Mouse (Mus musculus) midbrain, embryonic 16.5 days (tissue): Measurements from ENCODE around the gene Dpp8. TPM values are rescaled to one million over a fixed set of nuclear protein-coding genes. Genes with fewer than 3 reads are reported as not detected.
"Not testable (repeated sequence)": the region's sequence is repeated elsewhere in the genome, so short reads cannot be mapped to it uniquely, and the experiment has no call there.

ENCODE experiments used
- ATAC-seq: fragments of 200-750 bp; cut with Nextera tagmentation; 2 replicates; pipeline ENCODE4 v1.8.0; 2017; ENCODE audit warnings: moderate TSS enrichment
- H3K27ac ChIP-seq: fragments of 300-500 bp; sonication (generic); 2 replicates; pipeline ENCODE4 v1.5.1; 2014; ENCODE audit warnings: mild to moderate bottlenecking, low read length, mixed read lengths
- H3K27me3 ChIP-seq: fragments of 300-500 bp; sonication (generic); 2 replicates; pipeline ENCODE4 v1.6.1; 2014; ENCODE audit warnings: low read depth, low read length, mixed read lengths; ENCODE audit not compliant: control insufficient read depth, insufficient read depth
- H3K36me3 ChIP-seq: fragments of 300-500 bp; sonication (generic); 2 replicates; pipeline ENCODE4 v1.6.1; 2014; ENCODE audit warnings: mild to moderate bottlenecking, low read length, moderate library complexity, mixed read lengths; ENCODE audit not compliant: control insufficient read depth, insufficient read depth
- H3K4me1 ChIP-seq: fragments of 300-500 bp; sonication (generic); 2 replicates; pipeline ENCODE4 v1.6.1; 2014; ENCODE audit warnings: mild to moderate bottlenecking, low read length, mixed read lengths; ENCODE audit not compliant: control insufficient read depth, insufficient read depth
- H3K4me2 ChIP-seq: fragments of 300-500 bp; sonication (generic); 2 replicates; pipeline ENCODE4 v1.6.1; 2014; ENCODE audit warnings: mild to moderate bottlenecking, low read length, mixed read lengths
- H3K4me3 ChIP-seq: fragments of 300-500 bp; sonication (generic); 2 replicates; pipeline ENCODE4 v1.5.1; 2014; ENCODE audit warnings: low read depth, mild to moderate bottlenecking, low read length, moderate library complexity, mixed read lengths
- H3K9ac ChIP-seq: fragments of 300-500 bp; sonication (generic); 2 replicates; pipeline ENCODE4 v1.6.1; 2014; ENCODE audit warnings: low read depth, low read length, mixed read lengths
- H3K9me3 ChIP-seq: fragments of 300-500 bp; sonication (generic); replicated peaks from 2 replicates; pipeline ENCODE4 v1.6.1; 2014; ENCODE audit warnings: mild to moderate bottlenecking, low read length, mixed read lengths; ENCODE audit not compliant: control insufficient read depth, poor library complexity, severe bottlenecking
- WGBS: fragments of 180-500 bp; shearing (Covaris S2); extraction: QIAGEN DNeasy Blood & Tissue Kit; methylation state at CpG from one replicate; pipeline ENCODE4 v1.1.7; 2014; 5-methylcytosine and 5-hydroxymethylcytosine counted together
- polyA plus RNA-seq: library from polyadenylated mRNA; unstranded; fragments of >200 nt; fragmentation: Nextera tagmentation; extraction: Ambion mirVana; gene quantifications from 2 replicates; pipeline ENCODE4 v1.2.1, GENCODE M21; 2015

Dpp8 gene
- polyA plus RNA-seq = 39.3 and 42.7 TPM in 2 replicates

DNA sequence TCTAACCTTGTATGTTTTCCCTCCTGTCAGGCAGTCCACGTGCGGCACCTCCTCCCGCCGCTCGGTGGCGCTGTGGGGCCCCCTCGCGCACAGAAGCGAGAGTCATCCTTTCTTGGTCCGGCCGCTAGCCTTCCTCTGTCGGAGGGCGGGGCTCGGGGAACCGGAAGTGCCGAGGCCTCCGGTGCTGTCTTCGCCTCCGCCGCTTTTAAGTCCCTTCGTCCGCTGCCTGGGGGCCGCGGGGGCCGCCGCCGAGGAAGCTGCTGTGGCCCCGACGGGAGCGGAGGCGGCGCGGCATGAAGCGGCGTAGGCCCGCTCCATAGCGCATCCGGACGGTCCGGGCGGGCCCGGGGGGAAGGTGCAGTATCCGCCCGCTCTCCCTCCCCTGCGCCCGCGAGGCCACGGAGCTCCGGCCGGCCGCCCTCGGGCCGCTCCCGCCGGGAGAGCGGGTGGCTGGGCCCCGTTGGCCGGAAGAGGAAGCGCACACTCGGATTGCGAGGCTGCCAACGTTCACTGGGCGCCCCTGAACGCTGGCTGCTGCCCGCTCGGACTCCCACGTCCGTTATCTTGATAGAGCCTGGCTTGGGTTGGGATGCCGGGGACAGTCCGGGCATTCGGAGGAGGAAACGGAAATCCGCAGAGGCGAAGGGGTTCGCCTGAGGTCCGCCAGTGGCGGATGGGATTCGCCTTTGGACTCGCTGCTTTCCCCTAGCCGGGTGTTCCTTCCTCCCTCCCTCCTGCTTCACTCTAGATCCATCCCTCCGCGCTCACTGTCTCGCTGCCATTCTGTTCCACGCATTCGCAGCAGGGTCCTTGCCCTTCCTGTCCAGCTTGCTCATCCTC, at the start of gene Dpp8:
Gene Dpp8 (plus strand): TSS at position 146 of the 840 bp plus-strand sequence.
- no peaks in the 10 kb centered on the region for H3K9me3 ChIP-seq
- no peaks in the 10 kb centered on the region for H3K36me3 ChIP-seq
- no peaks in the 10 kb centered on the region for H3K27me3 ChIP-seq
- H3K4me2 ChIP-seq = peak within 1 kb of the TSS; percentile 93
- peaks cover 9% of the 10 kb centered on the region for H3K4me1 ChIP-seq
- peak within 1 kb of the TSS; percentile 98 for H3K4me3 ChIP-seq
- ATAC-seq = peak; percentile 96
- WGBS = under 1% methylated on average over 75 of the region's 85 CpGs
- peak within 1 kb of the TSS; percentile 92 for H3K27ac ChIP-seq
- peak within 1 kb of the TSS; percentile 99 for H3K9ac ChIP-seq

DNA sequence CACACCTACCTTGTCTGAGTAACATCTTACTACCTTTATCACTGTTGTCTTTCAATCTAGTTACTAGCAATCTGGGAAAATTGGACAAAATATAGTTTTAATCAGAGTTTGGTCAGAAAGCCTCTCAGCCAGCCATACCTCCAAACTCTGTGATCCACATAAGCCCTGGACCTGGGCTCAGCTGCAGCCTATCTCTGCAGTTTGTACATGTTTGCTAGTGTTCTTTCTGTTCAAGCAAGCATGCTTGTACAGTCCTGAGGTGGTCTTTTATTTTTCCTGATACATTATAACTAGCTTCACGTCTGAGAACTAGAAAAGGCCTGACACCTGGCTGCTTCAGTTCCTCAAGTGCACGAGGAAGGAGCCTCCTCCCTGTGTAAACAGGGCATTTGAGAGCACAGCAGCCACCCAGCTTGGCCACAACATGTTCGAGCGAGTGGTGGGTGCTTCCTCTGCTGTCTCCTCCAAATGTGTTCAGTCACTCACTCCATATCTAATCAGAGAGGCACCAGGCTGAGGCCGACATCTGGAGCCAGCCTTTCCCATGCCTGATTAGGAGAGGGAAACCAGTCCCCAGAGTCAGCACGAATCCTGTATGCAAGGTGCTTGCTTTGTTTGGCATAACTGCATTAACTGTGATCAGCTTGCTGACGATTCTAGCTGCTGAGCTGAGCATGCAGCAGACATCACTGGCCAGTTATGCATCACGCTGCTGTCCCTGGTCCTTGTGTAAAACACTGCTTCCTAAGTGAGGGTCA, 47.0 kb upstream of the Dpp8 start:
- Histone ChIP-seq H3K4me2 (no peak overlapping the region), H3K27ac (no peak overlapping the region), H3K4me3 (no peak overlapping the region), H3K9me3 (no peaks in the 10 kb centered on the region), H3K36me3 (peaks cover 38% of the 10 kb centered on the region), H3K9ac (no peak overlapping the region), H3K4me1 (no peaks in the 10 kb centered on the region), H3K27me3 (no peaks in the 10 kb centered on the region)
- WGBS = 75% methylated on average over 8 of the region's 8 CpGs
- no peak for ATAC-seq

DNA sequence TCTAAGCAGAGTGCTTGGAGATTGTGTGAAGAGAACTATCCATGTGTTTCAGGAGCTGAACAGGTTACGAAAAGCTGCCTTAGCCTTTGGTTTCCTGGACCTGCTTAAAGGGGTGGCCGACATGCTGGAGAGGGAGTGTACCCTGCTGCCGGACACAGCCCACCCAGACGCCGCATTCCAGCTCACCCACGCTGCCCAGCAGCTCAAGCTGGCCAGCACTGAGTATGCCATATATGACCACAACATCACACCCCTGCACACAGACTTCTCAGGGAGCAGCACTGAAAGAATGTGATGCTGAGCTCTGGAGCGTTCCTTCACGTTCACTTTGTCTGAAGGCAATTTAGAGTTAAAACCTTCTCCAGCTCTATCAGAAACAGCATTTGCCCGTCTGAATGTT, 46.4 kb upstream of the Dpp8 start:
- no peaks in the 10 kb centered on the region for H3K27me3 ChIP-seq
- H3K4me3 ChIP-seq = no peak overlapping the region
- H3K4me2 ChIP-seq = no peak overlapping the region
- ATAC-seq = no peak
- peaks cover 38% of the 10 kb centered on the region for H3K36me3 ChIP-seq
- no peaks in the 10 kb centered on the region for H3K9me3 ChIP-seq
- no peak overlapping the region for H3K27ac ChIP-seq
- H3K4me1 ChIP-seq = no peaks in the 10 kb centered on the region
- H3K9ac ChIP-seq = no peak overlapping the region
- WGBS = 86% methylated on average over 9 of the region's 9 CpGs

DNA sequence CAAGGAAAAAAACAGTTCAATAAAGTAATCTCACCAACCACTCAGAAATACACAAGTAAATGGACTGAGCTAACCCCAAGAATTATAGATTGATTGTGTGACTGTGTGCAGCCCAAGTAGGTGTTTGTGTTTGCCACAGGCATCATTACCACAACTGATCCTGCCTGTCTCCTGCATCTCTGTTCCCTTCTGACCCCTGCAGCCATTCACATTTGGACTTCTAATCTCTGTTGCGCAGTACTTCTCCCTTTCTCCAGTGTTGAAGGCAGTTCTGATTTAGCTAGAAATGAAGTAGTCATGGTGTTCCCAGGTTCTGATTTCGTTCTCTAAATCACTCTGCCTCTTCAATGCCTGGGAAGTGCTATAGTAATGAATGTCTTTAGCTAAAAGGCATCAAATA, 44.6 kb upstream of the Dpp8 start:
- Histone ChIP-seq H3K4me3 (no peak overlapping the region), H3K4me1 (no peaks in the 10 kb centered on the region), H3K9me3 (no peaks in the 10 kb centered on the region), H3K4me2 (no peak overlapping the region), H3K36me3 (peaks cover 42% of the 10 kb centered on the region), H3K9ac (no peak overlapping the region), H3K27me3 (no peaks in the 10 kb centered on the region), H3K27ac (no peak overlapping the region)
- 94% methylated on average over 2 of the region's 2 CpGs for WGBS
- no peak for ATAC-seq

DNA sequence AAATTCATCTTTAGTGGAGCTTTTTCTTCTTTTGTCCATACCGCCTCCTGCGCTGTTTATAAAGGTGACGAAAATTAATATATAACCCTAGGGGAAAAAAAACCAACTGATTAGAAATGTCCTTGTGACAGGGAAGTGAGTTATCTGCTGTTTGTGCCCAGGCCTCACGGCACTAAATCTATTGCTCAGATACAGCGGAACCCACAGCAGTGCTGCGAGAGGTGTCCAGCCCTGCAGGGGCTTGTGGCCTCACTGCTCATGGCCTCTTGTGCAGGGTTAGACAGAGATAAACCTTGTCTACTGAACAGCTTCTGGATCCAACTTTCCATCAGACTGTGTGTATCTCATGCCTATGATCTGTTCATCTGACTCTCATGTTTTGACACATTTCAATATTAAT, 43.8 kb upstream of the Dpp8 start:
- no peak for ATAC-seq
- no peaks in the 10 kb centered on the region for H3K9me3 ChIP-seq
- H3K4me3 ChIP-seq = no peak overlapping the region
- H3K4me2 ChIP-seq = no peak overlapping the region
- no peak overlapping the region for H3K27ac ChIP-seq
- no peaks in the 10 kb centered on the region for H3K27me3 ChIP-seq
- no peak overlapping the region for H3K9ac ChIP-seq
- H3K36me3 ChIP-seq = peaks cover 45% of the 10 kb centered on the region
- WGBS = 97% methylated on average over 6 of the region's 6 CpGs
- no peaks in the 10 kb centered on the region for H3K4me1 ChIP-seq

DNA sequence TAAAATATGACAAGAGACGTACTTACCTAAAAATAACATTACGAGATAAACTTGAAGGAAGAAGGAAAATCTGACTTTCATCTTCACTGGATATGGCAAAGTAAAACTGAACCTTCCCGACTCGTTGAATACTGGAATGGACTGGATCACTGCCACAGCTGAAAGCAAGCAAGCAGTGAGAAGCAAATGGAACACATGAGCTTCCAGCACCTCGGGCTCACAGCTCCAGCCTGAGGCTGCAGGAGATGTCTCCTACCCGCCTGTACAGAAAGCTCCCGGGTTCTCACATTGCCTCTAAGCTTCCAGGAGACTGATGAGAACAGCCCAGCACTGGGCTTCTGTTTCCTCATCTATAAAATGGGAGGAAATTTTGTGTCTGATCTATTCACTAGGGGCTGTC, 41.9 kb upstream of the Dpp8 start:
- Histone ChIP-seq H3K36me3 (peaks cover 34% of the 10 kb centered on the region), H3K9me3 (no peaks in the 10 kb centered on the region), H3K4me1 (no peaks in the 10 kb centered on the region), H3K27ac (no peak overlapping the region), H3K4me2 (no peak overlapping the region), H3K27me3 (no peaks in the 10 kb centered on the region), H3K9ac (no peak overlapping the region), H3K4me3 (no peak overlapping the region)
- 95% methylated on average over 7 of the region's 7 CpGs for WGBS
- no peak for ATAC-seq

DNA sequence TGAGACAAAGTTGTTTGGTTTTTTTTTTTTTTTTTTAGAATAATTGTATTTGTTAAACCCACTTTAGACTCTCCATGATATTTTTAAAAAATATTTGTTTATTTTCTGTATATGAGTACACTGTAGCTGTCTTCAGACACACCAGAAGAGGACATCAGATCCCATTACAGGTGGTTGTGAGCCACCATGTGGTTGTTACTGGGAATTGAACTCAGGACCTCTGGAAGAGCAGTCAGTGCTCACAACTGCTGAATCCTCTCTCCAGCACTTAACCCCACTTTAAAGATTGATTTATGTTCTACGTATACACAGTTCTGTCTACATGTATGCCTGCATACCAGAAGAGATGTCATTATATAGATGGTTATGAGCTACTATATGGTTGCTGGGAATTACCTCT, 36.8 kb upstream of the Dpp8 start:
- H3K36me3 ChIP-seq = peaks cover 33% of the 10 kb centered on the region
- ATAC-seq, H3K9me3 ChIP-seq, H3K27ac ChIP-seq, H3K9ac ChIP-seq, H3K4me1 ChIP-seq, H3K27me3 ChIP-seq, H3K4me3 ChIP-seq, H3K4me2 ChIP-seq: not testable (repeated sequence)
- 94% methylated on average over 1 of the region's 1 CpGs for WGBS

DNA sequence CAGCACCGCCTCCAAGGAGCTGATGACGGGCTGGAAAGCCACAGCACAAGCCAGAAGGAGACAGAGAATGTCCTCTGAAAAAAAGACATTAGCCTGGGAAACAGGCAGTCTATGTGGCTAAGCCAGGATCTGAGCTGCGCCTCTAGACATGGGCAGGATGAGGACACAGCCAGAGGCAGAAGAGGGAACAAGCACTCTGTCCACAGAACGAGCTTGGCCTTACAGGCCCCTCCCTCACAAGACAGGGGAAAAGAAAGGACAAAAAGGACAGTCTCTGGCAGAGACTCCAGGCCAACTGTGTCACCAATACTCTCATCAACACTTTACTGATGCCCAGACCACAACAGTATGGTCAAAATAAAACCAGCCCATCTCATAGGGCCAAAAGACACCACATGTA, 30.7 kb upstream of the Dpp8 start:
- Histone ChIP-seq H3K4me3 (no peak overlapping the region), H3K9ac (no peak overlapping the region), H3K36me3 (peaks cover 42% of the 10 kb centered on the region), H3K27me3 (no peaks in the 10 kb centered on the region), H3K27ac (no peak overlapping the region; the same call in 1 of the 2 replicates), H3K9me3 (no peaks in the 10 kb centered on the region), H3K4me2 (no peak overlapping the region), H3K4me1 (no peaks in the 10 kb centered on the region)
- no peak for ATAC-seq
- WGBS = 50% methylated on average over 4 of the region's 4 CpGs

DNA sequence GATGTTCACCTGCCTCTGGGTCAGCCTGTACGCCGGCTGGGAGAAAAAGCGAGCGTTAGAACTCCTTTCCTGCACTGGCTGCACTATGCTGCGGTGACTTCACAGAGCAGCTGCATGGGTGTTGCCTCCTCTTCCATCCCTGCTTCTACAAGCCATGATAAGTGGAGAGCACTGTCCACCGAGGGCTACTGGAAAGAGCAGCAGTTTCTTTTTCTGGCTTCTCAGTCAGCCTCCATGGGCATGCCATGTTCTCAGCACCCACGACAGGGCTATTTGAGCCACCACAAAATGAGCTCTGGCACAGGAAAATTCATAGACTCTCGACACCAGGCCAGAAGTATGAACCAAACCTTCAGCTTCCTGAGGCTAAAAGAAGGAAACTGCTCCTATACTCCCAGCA, 26.5 kb upstream of the Dpp8 start:
- 91% methylated on average over 8 of the region's 8 CpGs for WGBS
- H3K36me3 ChIP-seq = peaks cover 32% of the 10 kb centered on the region

More for the DNA sequence above, 26.5 kb upstream of the Dpp8 start:
- Histone ChIP-seq H3K4me1 (no peaks in the 10 kb centered on the region), H3K27ac (no peak overlapping the region), H3K4me3 (no peak overlapping the region), H3K9me3 (no peaks in the 10 kb centered on the region), H3K4me2 (no peak overlapping the region), H3K9ac (no peak overlapping the region), H3K27me3 (no peaks in the 10 kb centered on the region)
- ATAC-seq = no peak
